Mouse (Mus musculus) small intestine, adult 2 months (tissue): ENCODE data around the gene Patj.

Source experiments
- CTCF ChIP-seq: fragments of 200-500 bp; IDR thresholded peaks from 2 replicates; pipeline ENCODE4 v1.5.1; 2012; ENCODE audit warnings: low read depth, mild to moderate bottlenecking, control low read depth, inconsistent platforms, low read length, moderate library complexity, mixed read lengths; ENCODE audit not compliant: insufficient replicate concordance, insufficient read length; ENCODE audit errors: extremely low read depth
- POLR2A ChIP-seq: fragments of 200-500 bp; IDR thresholded peaks from 2 replicates; pipeline ENCODE4 v1.6.1; 2012; ENCODE audit warnings: low read depth, mild to moderate bottlenecking, control low read depth, inconsistent platforms, low read length, moderate library complexity

GRCm38 (mm10) chr4:98727295-98727958 lies 331.8 kb downstream of the Patj start:
- TF ChIP-seq CTCF, result no peak
- TF ChIP-seq POLR2A, result no peak
